Mouse (Mus musculus) megakaryocyte progenitor cell, adult 5-6 weeks (primary cell): Measurements from ENCODE around the gene Frmpd3. TPM values are rescaled to one million over a fixed set of nuclear protein-coding genes. Genes with fewer than 3 reads are reported as not detected.
"Not testable (repeated sequence)": the region's sequence is repeated elsewhere in the genome, so short reads cannot be mapped to it uniquely, and the experiment has no call there.

Source experiments
- ATAC-seq: replicated peaks from 2 replicates; pipeline ENCODE4 v1.8.0; 2016; ENCODE audit warnings: mild to moderate bottlenecking, moderate TSS enrichment, inconsistent platforms; ENCODE audit not compliant: poor library complexity
- total RNA-seq, 2 experiments: library from RNA; stranded (forward) in 1 of 2; stranded (reverse) in 1 of 2; fragments of 157-497, 149-512 nt in 1 of 2; fragments of 200-1000 nt in 1 of 2; gene quantifications; 2 replicates each; pipeline versions ENCODE4 v1.2.3 to v1.2.4; 2015 to 2017

Gene Frmpd3
- total RNA-seq (2015) (not detected in 2 replicates), total RNA-seq (2017) (not detected in 2 replicates)

- no peak for ATAC-seq
These were observed at the start of gene Frmpd3 for GRCm38 (mm10) chrX:140341656-140342392. Frmpd3 (plus strand) TSS chrX:140342263.

- ATAC-seq = no peak
These were observed 38.3 kb upstream of the Frmpd3 start for GRCm38 (mm10) chrX:140303731-140304130.

GRCm38 (mm10) chrX:140305652-140306051, 36.4 kb upstream of the Frmpd3 start:
- ATAC-seq = no peak

GRCm38 (mm10) chrX:140317931-140318330, 24.1 kb upstream of the Frmpd3 start:
- no peak for ATAC-seq

GRCm38 (mm10) chrX:140319131-140319530, 22.9 kb upstream of the Frmpd3 start:
- ATAC-seq = no peak

- ATAC-seq = not testable (repeated sequence)
These were observed 21.4 kb upstream of the Frmpd3 start for GRCm38 (mm10) chrX:140320671-140321070.

- ATAC-seq = no peak
These were observed 515 bp downstream of the Frmpd3 start for GRCm38 (mm10) chrX:140342393-140343163.

GRCm38 (mm10) chrX:140375628-140376027, 33.6 kb downstream of the Frmpd3 start:
- no peak for ATAC-seq

- ATAC-seq = no peak
These were observed 57.9 kb downstream of the Frmpd3 start for GRCm38 (mm10) chrX:140399986-140400385.

GRCm38 (mm10) chrX:140402904-140403303, 60.8 kb downstream of the Frmpd3 start:
- ATAC-seq = peak; percentile 51

GRCm38 (mm10) chrX:140406079-140406478, 64.0 kb downstream of the Frmpd3 start:
- ATAC-seq = no peak

GRCm38 (mm10) chrX:140406501-140406900, 64.4 kb downstream of the Frmpd3 start:
- ATAC-seq = peak; percentile 96

GRCm38 (mm10) chrX:140407593-140407992, 65.5 kb downstream of the Frmpd3 start:
- peak; percentile 51 for ATAC-seq

GRCm38 (mm10) chrX:140418467-140418866, 76.4 kb downstream of the Frmpd3 start:
- no peak for ATAC-seq

- no peak for ATAC-seq
These were observed 85.1 kb downstream of the Frmpd3 start for GRCm38 (mm10) chrX:140427124-140427523.

GRCm38 (mm10) chrX:140428252-140428651, 86.2 kb downstream of the Frmpd3 start:
- peak; percentile 54 for ATAC-seq

- no peak for ATAC-seq
These were observed 87.9 kb downstream of the Frmpd3 start for GRCm38 (mm10) chrX:140429985-140430384.

- no peak for ATAC-seq
These were observed 88.4 kb downstream of the Frmpd3 start for GRCm38 (mm10) chrX:140430506-140430905.

- no peak for ATAC-seq
These were observed 89.9 kb downstream of the Frmpd3 start for GRCm38 (mm10) chrX:140431981-140432380.

GRCm38 (mm10) chrX:140432786-140433185, 90.7 kb downstream of the Frmpd3 start:
- no peak for ATAC-seq

GRCm38 (mm10) chrX:140437906-140438305, 95.8 kb downstream of the Frmpd3 start:
- ATAC-seq = no peak

GRCm38 (mm10) chrX:140445551-140445950, 103.5 kb downstream of the Frmpd3 start:
- no peak for ATAC-seq
